Mouse (Mus musculus): Measurements from ENCODE around the gene Carm1. TPM values are rescaled to one million over a fixed set of nuclear protein-coding genes. Genes with fewer than 3 reads are reported as not detected.
A peak's percentile ranks its signal among the peaks of the same experiment; 100 is the strongest.
"Not testable (repeated sequence)": the region's sequence is repeated elsewhere in the genome, so short reads cannot be mapped to it uniquely, and the experiment has no call there.

The Carm1 gene
- total RNA-seq (2017), result 13.5 to 23.0 TPM (median 17.2 TPM) in 3 replicates

DNA sequence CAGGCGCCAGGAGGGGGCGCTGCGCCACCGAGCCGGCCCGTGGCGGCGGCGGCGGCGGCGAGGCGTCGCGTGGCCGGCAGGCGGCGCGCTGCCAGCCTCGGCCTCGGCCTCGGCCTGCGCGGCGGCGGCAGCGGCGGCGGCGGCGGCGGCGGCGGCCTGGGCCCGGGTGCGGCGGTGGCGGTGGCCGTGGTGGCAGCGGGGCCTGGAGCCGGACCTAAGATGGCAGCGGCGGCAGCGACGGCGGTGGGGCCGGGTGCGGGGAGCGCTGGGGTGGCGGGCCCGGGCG, at the start of gene Carm1:
Gene Carm1, plus strand, starts transcription at position 106 of the 286 bp plus-strand sequence.
- no peak for ATAC-seq (replicated peaks; ENCODE audit: insufficient number of reproducible peaks, low FRiP score, low TSS enrichment, poor library complexity, severe bottlenecking)

DNA sequence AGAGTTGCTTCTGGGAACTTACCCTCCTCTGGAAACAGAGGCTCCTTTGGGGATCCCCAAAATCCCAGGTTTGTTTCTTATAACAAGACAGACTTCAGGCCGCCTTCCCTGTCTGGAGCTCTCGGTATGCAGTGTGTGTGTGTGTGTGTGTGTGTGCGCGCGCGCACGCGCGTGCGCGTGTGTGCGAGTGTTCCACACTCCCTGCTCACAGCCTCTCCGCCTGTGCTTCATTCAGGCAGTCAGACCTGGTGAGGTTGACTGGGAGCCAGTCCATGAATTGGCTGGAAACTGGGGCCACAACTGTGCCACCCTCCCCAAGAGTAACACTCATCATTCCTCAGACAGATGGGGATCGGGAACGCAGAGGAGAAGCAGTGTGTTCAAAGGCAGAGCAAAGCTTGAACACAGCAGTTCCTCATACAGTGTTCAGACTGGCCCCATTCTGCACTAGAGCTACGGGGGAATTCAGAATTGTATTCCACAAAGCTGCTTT, 49.6 kb upstream of the Carm1 start:
- ATAC-seq (replicated peaks; ENCODE audit: insufficient number of reproducible peaks, low FRiP score, low TSS enrichment, poor library complexity, severe bottlenecking), result no peak

DNA sequence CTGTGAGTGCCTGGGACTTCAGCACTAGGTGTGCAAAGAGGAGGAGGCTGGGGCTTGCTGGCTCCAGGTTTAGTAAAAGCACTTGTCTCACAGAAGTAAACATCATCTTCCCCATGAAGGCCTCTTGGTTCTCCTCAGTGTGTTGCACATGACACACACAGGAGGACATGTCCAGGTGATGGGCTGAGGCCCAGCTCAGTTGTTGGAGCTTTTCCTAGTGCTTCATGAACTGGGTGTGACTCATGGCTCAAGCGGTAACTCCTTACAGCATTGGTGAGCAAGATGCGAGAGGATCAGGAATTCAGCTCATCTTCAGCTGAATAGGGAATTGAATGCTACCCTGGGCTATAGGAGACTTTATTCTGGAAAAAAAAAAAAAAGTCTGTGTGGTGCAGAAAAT, 49.0 kb upstream of the Carm1 start:
- no peak for ATAC-seq (replicated peaks; ENCODE audit: insufficient number of reproducible peaks, low FRiP score, low TSS enrichment, poor library complexity, severe bottlenecking)

DNA sequence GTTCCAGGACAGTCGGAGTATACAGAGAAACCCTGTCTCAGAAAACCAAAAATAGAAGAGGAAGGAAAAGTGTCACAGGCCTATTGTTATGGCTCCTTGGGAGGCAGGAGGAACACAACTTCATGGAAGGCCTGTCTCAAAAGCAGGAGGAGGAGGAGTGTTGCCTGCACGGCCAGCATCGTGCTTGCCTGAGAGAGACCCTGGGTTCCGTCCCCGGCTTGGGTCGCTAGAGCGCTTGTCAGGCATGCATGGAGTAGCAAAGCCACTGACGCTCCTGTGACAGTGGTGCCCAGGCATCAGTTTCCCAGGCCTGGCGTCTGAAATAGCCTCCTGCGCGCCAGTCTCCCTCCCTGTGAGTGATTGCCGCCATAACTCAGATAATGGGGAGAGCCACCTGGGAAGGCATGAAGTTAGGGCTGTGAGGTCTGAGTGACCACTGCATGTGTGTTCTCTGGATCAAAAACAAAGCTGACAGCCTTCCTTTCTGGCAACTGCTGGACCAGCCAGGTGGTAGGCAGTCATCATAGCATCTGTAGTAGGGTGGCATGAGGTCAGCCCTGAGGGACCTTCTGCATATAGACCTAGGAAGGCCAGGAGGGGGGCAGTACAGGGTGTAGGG, 48.3 kb upstream of the Carm1 start:
- no peak for ATAC-seq (replicated peaks; ENCODE audit: insufficient number of reproducible peaks, low FRiP score, low TSS enrichment, poor library complexity, severe bottlenecking)

DNA sequence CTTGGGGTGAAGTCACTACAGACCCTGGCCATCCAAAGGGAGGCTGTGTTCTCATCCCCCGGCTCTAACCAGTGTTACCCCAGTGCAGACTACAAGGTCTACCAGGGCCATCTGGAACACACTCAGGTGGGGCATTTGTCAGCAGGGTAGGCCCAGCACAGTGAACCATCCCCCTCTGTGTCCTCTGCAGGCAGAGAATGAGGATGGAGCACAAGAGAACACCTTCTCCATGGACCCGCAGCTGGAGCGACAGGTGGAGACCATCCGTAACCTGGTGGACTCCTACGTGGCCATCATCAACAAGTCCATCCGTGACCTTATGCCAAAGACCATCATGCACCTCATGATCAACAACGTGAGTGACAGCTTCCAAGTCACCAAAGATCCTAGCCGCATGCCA, 43.3 kb upstream of the Carm1 start:
- no peak for ATAC-seq (replicated peaks; ENCODE audit: insufficient number of reproducible peaks, low FRiP score, low TSS enrichment, poor library complexity, severe bottlenecking)

DNA sequence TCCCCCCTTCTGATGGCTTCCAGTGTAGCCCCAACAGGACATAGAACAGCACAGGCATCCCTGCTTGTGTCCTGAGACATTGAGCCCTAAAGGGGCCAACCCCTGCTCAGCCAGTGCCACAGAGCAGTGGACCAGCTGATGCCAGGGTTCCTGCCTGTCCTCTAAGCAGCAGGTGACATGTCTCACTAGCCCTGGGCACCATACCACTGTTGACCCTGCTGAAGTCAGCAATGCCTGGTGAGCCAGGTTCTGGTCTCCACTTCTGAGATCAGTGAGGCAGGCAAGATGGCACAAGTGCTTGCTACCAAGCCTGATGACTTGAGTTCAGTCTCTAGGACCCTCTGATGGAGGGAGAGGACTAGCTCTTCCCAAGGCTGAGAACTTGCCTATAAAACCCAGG, 40.9 kb upstream of the Carm1 start:
- ATAC-seq (replicated peaks; ENCODE audit: insufficient number of reproducible peaks, low FRiP score, low TSS enrichment, poor library complexity, severe bottlenecking), result no peak

DNA sequence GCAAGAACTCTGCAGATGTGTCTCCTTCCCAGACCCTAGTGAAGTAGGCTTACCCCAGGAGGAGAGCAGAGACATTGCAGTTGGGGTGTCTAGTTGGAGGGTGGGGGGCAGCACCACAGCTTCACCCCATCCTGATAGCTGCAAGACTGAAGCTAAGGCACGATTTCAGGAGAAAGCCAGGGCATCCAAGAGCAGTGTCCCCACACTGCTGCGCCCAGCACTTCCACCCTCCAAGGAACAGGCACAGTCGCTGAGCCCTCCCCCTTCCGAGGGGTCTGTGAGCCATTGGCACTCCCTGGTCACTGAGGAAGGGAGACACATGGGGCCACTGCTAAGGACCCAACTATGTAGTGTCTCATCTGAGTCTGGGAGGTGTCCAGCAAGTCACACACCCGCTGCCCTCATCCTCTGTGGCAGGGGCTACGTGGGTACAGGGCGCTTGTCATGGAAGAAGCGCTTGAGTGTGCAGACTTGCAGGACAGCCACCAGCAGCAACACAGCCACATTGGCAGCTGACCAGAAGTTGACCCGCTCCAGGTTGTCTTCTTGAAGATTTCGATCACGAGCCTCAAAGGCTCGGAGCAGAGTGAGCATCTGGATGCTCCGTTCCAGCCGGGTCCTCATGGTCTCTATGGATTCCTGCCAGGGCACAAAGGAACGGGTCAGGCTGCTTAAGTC, 38.8 kb upstream of the Carm1 start:
- ATAC-seq (replicated peaks; ENCODE audit: insufficient number of reproducible peaks, low FRiP score, low TSS enrichment, poor library complexity, severe bottlenecking), result no peak

DNA sequence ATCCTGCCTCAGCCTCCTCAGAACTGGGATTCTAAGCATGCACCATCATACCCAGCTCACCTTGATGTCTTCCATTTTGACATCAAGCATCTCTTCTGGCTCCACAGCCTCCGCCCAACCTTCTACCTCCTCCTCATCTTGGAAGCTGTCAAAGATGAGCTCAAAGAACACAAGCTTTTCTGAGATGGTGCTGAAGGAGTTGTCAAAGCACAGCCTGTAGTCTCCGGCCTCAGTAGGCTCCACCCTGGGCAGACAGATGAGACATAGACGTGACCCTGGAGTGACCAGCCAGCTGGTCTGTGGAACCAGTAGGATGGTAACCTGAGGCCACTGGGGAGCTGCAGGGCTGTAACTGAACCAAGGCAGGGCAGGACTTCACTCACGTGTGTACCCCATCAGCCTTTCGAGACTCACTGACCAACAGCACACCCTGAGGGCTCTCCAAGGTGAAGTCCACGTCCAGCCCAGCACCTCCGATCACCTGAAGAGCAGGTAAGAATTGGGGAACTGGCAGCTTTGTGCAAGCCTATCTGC, 37.8 kb upstream of the Carm1 start:
- ATAC-seq (replicated peaks; ENCODE audit: insufficient number of reproducible peaks, low FRiP score, low TSS enrichment, poor library complexity, severe bottlenecking), result no peak

DNA sequence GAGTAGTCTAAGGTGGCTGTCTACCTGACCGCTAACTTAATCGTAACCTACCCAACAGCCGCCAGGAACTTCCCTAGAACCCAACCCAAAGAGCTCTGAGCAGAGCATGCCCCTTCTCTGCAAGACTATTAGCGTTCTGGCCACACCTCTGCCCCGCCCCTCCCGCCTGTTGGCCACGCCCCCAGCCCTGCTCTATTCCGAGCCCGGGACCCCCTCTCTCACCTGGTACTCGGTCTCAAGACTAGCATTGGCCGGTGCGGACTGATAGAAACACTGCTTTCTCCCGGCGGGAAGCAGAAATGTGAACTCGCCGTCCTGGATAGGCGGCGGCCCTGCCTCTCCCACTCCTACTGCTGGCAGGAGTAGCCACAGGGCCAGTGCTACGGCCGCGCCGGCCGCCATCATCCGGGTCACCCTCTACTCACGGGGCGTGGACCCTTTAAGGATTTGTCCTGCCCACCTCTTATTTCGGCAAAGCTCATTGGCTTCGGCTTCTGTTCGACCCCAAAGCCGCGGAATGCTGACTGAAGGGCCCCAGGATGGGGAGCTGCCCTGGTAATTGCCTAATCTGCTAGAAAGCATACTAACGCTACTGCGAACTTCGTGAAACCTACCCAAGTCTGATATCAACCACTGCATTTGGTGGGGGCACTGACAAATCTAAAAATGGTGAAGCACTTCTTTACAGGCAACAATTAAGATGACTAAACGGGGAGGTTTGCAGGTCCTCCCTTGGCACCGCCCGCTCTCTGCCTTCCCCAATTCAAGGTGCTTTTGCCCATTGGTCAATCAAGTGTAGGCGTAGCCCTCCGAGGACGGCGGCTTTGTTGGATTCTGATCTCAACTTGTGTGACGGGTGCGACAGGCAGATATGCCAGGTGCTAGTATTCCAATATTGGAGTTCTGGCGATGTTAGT, 36.7 kb upstream of the Carm1 start, which contains the start of gene Tmed1:
Gene Tmed1, minus strand, starts transcription at position 481 of the 917 bp plus-strand sequence.
- peak; percentile 83 for ATAC-seq (replicated peaks; ENCODE audit: insufficient number of reproducible peaks, low FRiP score, low TSS enrichment, poor library complexity, severe bottlenecking)

DNA sequence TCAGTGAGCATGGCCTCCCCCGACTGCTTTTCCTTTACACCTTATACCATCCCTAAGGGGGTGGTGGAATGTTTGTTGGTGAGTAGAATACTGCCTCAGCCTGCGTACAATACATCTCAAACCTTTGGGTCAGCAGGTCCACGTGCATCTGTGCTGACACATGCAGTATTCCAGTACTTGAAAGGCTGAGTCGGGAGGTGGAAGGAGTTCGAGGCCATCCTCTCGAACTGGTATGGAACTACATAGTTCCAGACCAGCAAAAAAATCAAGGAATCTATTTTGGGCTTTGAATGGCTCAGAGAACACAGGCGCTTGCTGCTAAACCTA, 36.0 kb upstream of the Carm1 start:
- peak; percentile 1; the same call in 1 of the 2 replicates for ATAC-seq (replicated peaks; ENCODE audit: insufficient number of reproducible peaks, low FRiP score, low TSS enrichment, poor library complexity, severe bottlenecking)

DNA sequence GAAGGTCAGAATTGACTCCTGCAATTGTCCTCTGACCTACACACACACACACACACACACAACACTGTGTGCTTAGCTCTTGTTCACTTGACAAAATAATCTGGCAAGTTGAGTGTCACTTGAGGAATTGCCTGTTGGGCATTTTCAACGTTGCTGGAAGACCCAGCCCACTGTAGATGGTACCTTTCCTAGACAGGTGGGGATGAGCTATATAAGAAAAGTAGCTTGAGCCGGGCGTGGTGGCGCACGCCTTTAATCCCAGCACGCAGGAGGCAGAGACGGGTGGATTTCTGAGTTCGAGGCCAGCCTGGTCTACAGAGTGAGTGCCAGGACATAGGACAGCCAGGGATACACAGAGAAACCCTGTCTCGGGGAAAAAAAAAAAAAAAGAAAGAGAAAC, 35.6 kb upstream of the Carm1 start:
- ATAC-seq (replicated peaks; ENCODE audit: insufficient number of reproducible peaks, low FRiP score, low TSS enrichment, poor library complexity, severe bottlenecking), result no peak

DNA sequence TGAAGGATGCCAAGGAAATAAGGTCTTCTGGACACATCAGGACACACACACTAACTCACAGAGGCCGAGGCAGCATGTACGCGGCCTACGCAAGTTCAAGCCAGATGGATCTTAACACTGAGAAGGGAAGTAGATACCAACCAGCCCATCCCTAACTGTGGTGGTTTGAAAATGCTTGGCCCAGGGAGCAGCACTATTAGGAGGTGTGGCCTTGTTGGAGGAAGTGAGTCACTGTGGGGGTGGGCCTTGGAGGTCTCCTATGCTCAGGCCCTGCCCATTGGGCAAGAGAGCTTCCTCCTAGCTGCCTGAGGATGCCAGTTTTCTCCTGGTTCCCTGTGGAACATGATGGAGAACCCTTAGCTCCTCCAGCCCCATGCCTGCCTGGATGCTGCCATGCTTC, 33.2 kb upstream of the Carm1 start:
- no peak for ATAC-seq (replicated peaks; ENCODE audit: insufficient number of reproducible peaks, low FRiP score, low TSS enrichment, poor library complexity, severe bottlenecking)

DNA sequence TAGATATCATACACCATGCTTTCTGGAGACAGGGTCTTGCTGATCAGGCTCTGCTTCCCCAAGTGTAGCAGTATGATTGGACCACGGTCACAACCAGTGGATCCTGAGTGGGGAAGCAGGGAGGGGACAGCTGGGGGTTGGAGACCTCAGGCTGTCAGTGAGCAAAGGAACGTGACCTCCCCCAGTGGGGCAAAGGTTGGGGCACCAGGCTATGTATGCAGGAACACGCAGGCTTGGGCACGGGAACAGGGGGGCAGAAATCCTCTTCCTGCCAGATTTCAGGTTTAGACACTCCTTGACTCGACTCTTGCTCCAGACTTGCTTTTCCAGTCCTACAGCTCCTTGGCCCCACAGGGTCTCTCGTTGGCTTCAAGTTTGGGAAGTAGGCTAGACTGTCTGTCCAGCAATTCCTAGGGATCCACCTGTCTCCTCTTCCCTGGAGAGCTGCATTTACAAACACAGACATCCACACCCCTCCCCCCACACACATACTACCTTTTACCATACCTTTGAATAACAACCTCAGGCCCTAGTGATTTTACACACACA, 28.7 kb upstream of the Carm1 start:
- ATAC-seq (replicated peaks; ENCODE audit: insufficient number of reproducible peaks, low FRiP score, low TSS enrichment, poor library complexity, severe bottlenecking), result no peak

DNA sequence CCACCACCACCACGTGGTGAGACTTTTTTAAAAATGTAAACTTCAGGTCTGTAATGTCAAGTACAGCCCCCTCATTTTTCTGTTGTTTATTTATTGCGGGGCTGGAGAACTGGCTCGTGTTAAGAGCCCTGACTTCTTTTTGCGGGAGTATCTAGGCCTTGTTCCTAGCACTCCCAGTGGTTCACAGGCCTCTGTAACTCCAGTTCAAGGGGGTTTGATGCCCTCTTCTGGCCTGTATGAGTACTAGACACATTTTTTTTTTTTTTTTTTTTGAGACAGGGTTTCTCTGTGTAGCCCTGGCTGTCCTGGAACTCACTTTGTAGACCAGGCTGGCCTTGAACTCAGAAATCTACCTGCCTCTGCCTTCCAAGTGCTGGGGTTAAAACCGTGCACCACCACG, 28.0 kb upstream of the Carm1 start:
- not testable (repeated sequence) for ATAC-seq (replicated peaks; ENCODE audit: insufficient number of reproducible peaks, low FRiP score, low TSS enrichment, poor library complexity, severe bottlenecking)

DNA sequence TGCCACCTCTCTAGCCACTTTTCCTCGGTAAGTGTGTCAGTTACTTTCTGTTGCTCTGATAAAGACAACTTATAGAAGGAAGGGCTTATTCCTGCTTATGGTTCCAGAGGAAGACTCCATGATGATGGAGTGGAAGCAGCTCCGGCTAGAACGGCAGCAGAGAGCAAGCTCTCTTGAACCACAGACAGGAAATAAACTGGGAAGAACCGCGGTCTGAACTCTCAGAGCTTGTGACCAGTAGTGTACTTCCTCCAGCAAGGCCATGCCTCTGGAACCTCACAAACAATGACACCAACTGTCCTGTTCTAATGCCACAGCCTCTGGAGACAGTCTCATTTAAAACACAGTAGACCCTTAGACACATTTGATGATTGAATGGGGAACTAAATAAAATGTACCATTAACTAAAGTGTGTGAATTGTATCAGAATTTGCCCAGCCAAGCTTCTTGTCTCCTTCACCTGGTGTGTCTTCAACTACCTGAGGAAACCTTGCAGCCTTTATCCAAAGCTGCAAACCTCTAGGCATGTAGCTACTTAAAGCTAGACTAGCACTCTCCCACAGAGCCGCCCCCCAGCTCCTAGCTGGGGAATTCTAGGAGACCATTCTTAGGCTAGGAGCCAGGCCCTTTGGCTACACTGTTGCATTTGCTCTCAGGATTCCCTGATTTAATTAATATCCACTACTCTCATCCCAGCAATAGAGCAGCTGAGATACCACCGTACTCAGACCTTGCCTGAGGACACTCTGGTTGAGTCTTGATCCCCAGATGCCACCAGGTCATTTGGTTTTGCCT, 21.4 kb upstream of the Carm1 start:
- 0 out of 2 replicates have a peak, but pooled peaks have one; percentile 37 for ATAC-seq (replicated peaks; ENCODE audit: insufficient number of reproducible peaks, low FRiP score, low TSS enrichment, poor library complexity, severe bottlenecking)

DNA sequence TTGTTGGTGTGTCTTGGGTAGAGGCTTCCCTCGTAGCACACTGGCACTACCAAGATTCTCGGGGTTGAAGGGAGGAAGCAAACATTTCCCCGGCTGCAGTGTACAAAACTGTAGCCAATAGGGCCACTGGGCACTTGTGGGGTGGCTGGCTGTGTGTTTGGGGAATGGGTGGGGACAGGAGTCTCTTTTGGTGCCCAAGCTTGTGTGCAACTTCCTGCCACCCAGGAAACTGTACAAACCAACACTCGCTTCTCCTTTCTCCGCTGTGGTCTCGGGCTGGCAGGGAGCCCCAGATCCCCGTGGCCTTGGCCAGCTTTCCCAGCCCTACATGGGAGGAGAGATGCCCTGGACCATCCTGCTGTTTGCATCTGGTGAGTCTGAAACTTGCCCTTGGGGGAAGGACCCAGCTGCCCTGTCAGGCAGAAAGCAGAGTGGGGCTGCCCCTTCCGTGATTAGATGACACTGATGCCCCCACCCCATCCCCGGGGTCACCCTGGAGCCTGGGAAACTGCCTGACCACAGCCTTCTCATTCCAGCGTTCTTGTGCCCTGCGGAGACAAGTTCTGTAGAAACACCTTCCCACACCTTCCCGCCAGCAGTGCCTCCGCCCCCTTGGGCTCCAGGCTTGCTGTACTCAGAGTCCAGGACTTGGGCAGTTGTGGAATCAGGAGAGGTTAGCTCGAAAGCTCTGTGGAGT, 20.6 kb upstream of the Carm1 start, which contains the start of gene AB124611:
Gene AB124611, plus strand, starts transcription at position 240 of the 697 bp plus-strand sequence.
- peak; percentile 94 for ATAC-seq (replicated peaks; ENCODE audit: insufficient number of reproducible peaks, low FRiP score, low TSS enrichment, poor library complexity, severe bottlenecking)

DNA sequence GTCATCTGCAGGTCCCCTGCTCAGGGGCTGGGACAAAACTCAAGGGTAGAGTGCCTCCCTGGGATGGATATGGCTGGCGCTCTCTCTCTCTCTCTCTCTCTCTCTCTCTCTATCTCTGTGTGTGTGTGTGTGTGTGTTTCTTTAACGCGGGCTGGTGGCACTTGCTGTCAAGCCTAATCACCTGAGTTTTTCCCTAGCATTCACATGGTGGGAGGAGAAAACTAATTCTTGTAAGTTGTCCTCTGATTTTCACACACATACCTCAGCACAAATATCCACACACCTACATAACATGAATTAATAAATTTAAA, 20.1 kb upstream of the Carm1 start:
- ATAC-seq (replicated peaks; ENCODE audit: insufficient number of reproducible peaks, low FRiP score, low TSS enrichment, poor library complexity, severe bottlenecking), result no peak
